In the genomic region with DNA sequence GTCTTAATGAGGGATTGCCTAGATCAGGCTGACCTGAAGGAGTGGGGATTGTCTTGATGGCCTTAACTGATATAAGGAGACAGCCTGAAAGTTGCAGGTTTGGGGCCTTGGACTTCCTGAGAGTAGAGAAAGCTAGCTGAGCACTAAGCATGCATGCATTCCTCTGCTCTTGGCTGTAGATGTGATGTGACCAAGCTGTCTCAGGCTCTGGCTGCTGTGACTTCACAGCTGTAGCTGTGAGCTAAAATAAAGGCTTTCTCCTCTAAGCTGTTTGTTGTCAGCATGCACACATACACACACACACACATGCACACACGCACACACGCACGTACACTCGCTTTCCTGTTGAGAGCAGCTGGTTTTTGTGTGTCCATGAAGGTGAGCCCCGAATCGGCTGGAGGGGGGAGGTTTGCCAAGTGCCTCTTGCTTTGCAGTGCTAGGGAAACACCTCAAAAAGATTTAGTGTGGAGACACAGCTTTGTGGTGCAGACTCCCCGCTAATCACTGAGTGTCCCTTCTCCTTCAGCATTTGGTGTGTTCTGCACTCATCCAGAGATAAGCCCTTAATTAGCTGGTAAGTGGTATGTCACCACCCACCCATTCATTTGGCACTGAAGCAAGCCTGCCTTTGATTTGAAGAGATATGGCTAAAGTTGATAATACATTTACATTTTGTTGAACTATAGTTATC, we compare ENCODE assay signal across 28 mouse cellular contexts. TPM values are rescaled to one million over a fixed set of nuclear protein-coding genes. Genes with fewer than 3 reads are reported as not detected.
A peak's percentile ranks its signal among the peaks of the same experiment; 100 is the strongest.
DNase-seq lines count a peak whose midpoint lies in the region; ATAC-seq and TF ChIP-seq lines count a peak whose summit lies in the region.
"Had no signal": no experiment of that assay in that cellular context is flagged by ENCODE, and none has a peak within 500 bp of the region (broad histone marks: within the 10 kb centered on the region; RNA-seq: fewer than 3 reads in every experiment).

No protein-coding gene starts in this region.

- TF ChIP-seq CTCF in lung, embryonic 14.5 days (IDR thresholded peaks at IDR 0.05; ENCODE audit: low read depth) = no peak
- no peak for TF ChIP-seq CTCF in olfactory bulb, adult 2 months (IDR thresholded peaks at IDR 0.05; ENCODE audit: insufficient read depth, low read depth, low read length)

- ATAC-seq in lung, embryonic 14.5 days (ENCODE audit: insufficient read depth) = peak; percentile 66
- ATAC-seq: activated CD4-positive, CD25-positive, alpha-beta regulatory T cell, adult 4 months; CD4-positive, CD25-positive, alpha-beta regulatory T cell, adult 4 months; forebrain, embryonic 14.5 days; forebrain, postnatal 0 days had no signal

- H3K9ac ChIP-seq in lung, embryonic 14.5 days = no peak overlapping the region
- H3K9ac ChIP-seq: embryonic facial prominence, embryonic 12.5 days; embryonic facial prominence, embryonic 15.5 days; forebrain, postnatal 0 days; heart, embryonic 13.5 days; hindbrain, embryonic 14.5 days had no signal

- 48% methylated on average over 7 of the region's 7 CpGs for whole genome bisulfite sequencing in lung, embryonic 14.5 days
- 42% methylated on average over 7 of the region's 7 CpGs for WGBS in olfactory bulb, adult 2 months

- no peaks in the 10 kb centered on the region for H3K4me1 ChIP-seq in lung, embryonic 14.5 days (ENCODE audit: insufficient read depth)
- peaks cover 40% of the 10 kb centered on the region for H3K4me1 ChIP-seq in olfactory bulb, adult 2 months (ENCODE audit: control insufficient read depth, insufficient read depth, low read length)
- H3K4me1 ChIP-seq: embryonic facial prominence, embryonic 12.5 days had no signal

- no peaks in the 10 kb centered on the region for H3K27me3 ChIP-seq in lung, embryonic 14.5 days (ENCODE audit: insufficient read depth, low read length)
- H3K27me3 ChIP-seq: embryonic facial prominence, embryonic 12.5 days; embryonic facial prominence, embryonic 15.5 days had no signal

- no peaks in the 10 kb centered on the region for H3K9me3 ChIP-seq in lung, embryonic 14.5 days (ENCODE audit: low read depth, low read length)
- H3K9me3 ChIP-seq: embryonic facial prominence, embryonic 12.5 days; embryonic facial prominence, embryonic 15.5 days; heart, embryonic 10.5 days; heart, embryonic 13.5 days had no signal

- no peak overlapping the region for H3K4me2 ChIP-seq in lung, embryonic 14.5 days
- H3K4me2 ChIP-seq: embryonic facial prominence, embryonic 12.5 days; embryonic facial prominence, embryonic 15.5 days; heart, embryonic 13.5 days; hindbrain, embryonic 14.5 days had no signal

- TF ChIP-seq POLR2A in olfactory bulb, adult 2 months (IDR thresholded peaks at IDR 0.05; ENCODE audit: insufficient read depth, low read depth, low read length) = no peak

- peak; percentile 70 for DNase-seq in lung, embryonic 14.5 days
- DNase-seq in lung, postnatal 36 days = no peak
- peak; percentile 24 for DNase-seq in retina, postnatal 1 day
- DNase-seq in retina, embryonic 14.5 days (ENCODE audit: low spot score) = no peak
- peak; percentile 56 for DNase-seq in brain, adult 2 months (ENCODE audit: low read depth, low spot score)
- DNase-seq in spleen, postnatal 36 days (ENCODE audit: low spot score in 2 of 2) = no peak
- DNase-seq: adrenal gland, adult 8-10 months; cerebellum, adult 18-20 months; cerebellum, adult 9-10 months; cerebellum, postnatal 14 days; forebrain, postnatal 0 days; gastrocnemius, postnatal 10 days; gastrocnemius, postnatal 36 days; heart, adult 2 months; heart, postnatal 14 days; heart, postnatal 4 days had no signal

- no peak overlapping the region for H3K27ac ChIP-seq in lung, embryonic 14.5 days (ENCODE audit: low read depth)
- H3K27ac ChIP-seq in olfactory bulb, adult 2 months (ENCODE audit: insufficient read depth, low read depth, low read length) = peak overlapping the region; percentile 89
- H3K27ac ChIP-seq: embryonic facial prominence, embryonic 12.5 days; embryonic facial prominence, embryonic 15.5 days; heart, adult 2 months; heart, embryonic 10.5 days; heart, embryonic 13.5 days; hindbrain, embryonic 14.5 days had no signal

- H3K36me3 ChIP-seq in lung, embryonic 14.5 days (ENCODE audit: insufficient read depth) = no peaks in the 10 kb centered on the region
- H3K36me3 ChIP-seq: embryonic facial prominence, embryonic 12.5 days; embryonic facial prominence, embryonic 15.5 days; heart, embryonic 10.5 days; heart, embryonic 13.5 days had no signal

- H3K4me3 ChIP-seq in lung, embryonic 14.5 days (ENCODE audit: low read depth, low read length) = no peak overlapping the region
- no peak overlapping the region for H3K4me3 ChIP-seq in olfactory bulb, adult 2 months (ENCODE audit: insufficient read depth, low read depth, low read length)
- H3K4me3 ChIP-seq: embryonic facial prominence, embryonic 12.5 days; embryonic facial prominence, embryonic 15.5 days; heart, adult 2 months; heart, embryonic 10.5 days; heart, embryonic 13.5 days had no signal

RNA-seq across cellular contexts. Expression of a gene that starts 22.9 kb away (rescaled TPM):
- 48.8 and 52.6 TPM in 2 replicates for polyA plus RNA-seq in lung, embryonic 14.5 days (2014; fragmentation: Nextera tagmentation; extraction: Ambion mirVana)
- polyA plus RNA-seq in olfactory bulb, adult 2 months (2012; ENCODE audit: insufficient read depth, insufficient read length, low replicate concordance, missing spikeins) = not detected in 2 replicates

RNA-seq across cellular contexts. Expression of a gene that starts 43.8 kb away (rescaled TPM):
- not detected in 2 replicates for polyA plus RNA-seq in lung, embryonic 14.5 days (2014; fragmentation: Nextera tagmentation; extraction: Ambion mirVana)
- not detected in 2 replicates for polyA plus RNA-seq in olfactory bulb, adult 2 months (2012; ENCODE audit: insufficient read depth, insufficient read length, low replicate concordance, missing spikeins)
- polyA plus RNA-seq: activated CD4-positive, CD25-positive, alpha-beta regulatory T cell, adult 4 months; CD4-positive, CD25-positive, alpha-beta regulatory T cell, adult 4 months; embryonic facial prominence, embryonic 12.5 days; forebrain, embryonic 11.5 days; forebrain, embryonic 14.5 days; forebrain, postnatal 0 days; heart, embryonic 10.5 days; heart, embryonic 13.5 days; heart, embryonic 16.5 days; hindbrain, embryonic 11.5 days; hindbrain, embryonic 14.5 days had no signal

Comparison
In these comparisons a context has a peak if more than half of its experiments do, and no peak if none do; other contexts are left out.
1. DNase-seq: peak in lung, embryonic 14.5 days (single experiment), retina, postnatal 1 day (single experiment) and brain, adult 2 months (single experiment); none in lung, postnatal 36 days (single experiment), retina, embryonic 14.5 days (single experiment) and spleen, postnatal 36 days (0 of 2).
2. RNA of a gene that starts 22.9 kb away (polyA plus RNA-seq): 48.8 to 52.6 TPM in lung, embryonic 14.5 days; not detected in olfactory bulb, adult 2 months; every median in the first group is over 10 times any median in the second.